9 mouse cellular contexts compared by ENCODE assay signal in the genomic region with DNA sequence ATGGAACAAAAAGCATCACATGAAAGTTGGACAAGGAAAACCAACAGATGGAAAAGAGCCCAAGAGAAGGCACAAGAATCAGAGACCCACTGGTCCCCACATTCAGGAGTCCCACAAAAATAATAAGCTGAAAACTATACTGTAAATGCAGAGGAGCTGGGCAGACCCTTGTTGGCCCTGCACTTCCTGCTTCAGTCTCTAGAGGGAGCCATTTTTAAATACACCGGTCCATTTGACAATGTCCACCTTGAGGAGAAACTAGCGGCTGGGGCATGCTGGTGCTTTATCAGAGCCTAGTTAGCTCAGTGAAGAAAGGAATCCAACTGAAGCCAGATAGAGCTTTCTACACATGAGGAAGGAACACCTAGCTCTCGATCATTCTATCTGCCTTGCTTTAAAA.
DNase-seq lines count a peak whose midpoint lies in the region; ATAC-seq and TF ChIP-seq lines count a peak whose summit lies in the region.
"Had no signal": no experiment of that assay in that cellular context is flagged by ENCODE, and none has a peak within 500 bp of the region (broad histone marks: within the 10 kb centered on the region; RNA-seq: fewer than 3 reads in every experiment).

No protein-coding gene starts in this region.

- H3K36me3 ChIP-seq in limb, embryonic 11.5 days (ENCODE audit: control insufficient read depth, insufficient read depth, low read length), result no peaks in the 10 kb centered on the region
- H3K36me3 ChIP-seq in limb, embryonic 10.5 days, result no peaks in the 10 kb centered on the region
- no peaks in the 10 kb centered on the region for H3K36me3 ChIP-seq in embryonic facial prominence, embryonic 11.5 days (replicated peaks; ENCODE audit: control insufficient read depth, insufficient read depth, low read depth, low read length)
- no peaks in the 10 kb centered on the region for H3K36me3 ChIP-seq in small intestine, adult 2 months (ENCODE audit: control insufficient read depth, insufficient read depth, low read length)
- H3K36me3 ChIP-seq: forebrain, embryonic 15.5 days had no signal

- no peak overlapping the region for H3K4me3 ChIP-seq in limb, embryonic 11.5 days (ENCODE audit: low read depth, low read length)
- no peak overlapping the region for H3K4me3 ChIP-seq in limb, embryonic 10.5 days
- H3K4me3 ChIP-seq in embryonic facial prominence, embryonic 11.5 days (ENCODE audit: low read depth, low read length), result no peak overlapping the region
- H3K4me3 ChIP-seq in small intestine, adult 2 months (ENCODE audit: low read depth, low read length), result no peak overlapping the region
- H3K4me3 ChIP-seq: forebrain, embryonic 15.5 days had no signal

- no peak overlapping the region for H3K27ac ChIP-seq in limb, embryonic 11.5 days (replicated peaks; ENCODE audit: low read depth, low read length)
- no peak overlapping the region for H3K27ac ChIP-seq in limb, embryonic 10.5 days
- no peak overlapping the region for H3K27ac ChIP-seq in embryonic facial prominence, embryonic 11.5 days (replicated peaks; ENCODE audit: low read depth, low read length)
- no peak overlapping the region for H3K27ac ChIP-seq in small intestine, adult 2 months (ENCODE audit: insufficient read depth, low read depth, low read length)
- H3K27ac ChIP-seq: forebrain, embryonic 15.5 days had no signal

- 57% methylated on average over 3 of the region's 3 CpGs for WGBS in limb, embryonic 11.5 days
- 59% methylated on average over 3 of the region's 3 CpGs for WGBS in limb, embryonic 10.5 days
- 47% methylated on average over 3 of the region's 3 CpGs for WGBS in embryonic facial prominence, embryonic 11.5 days
- 41% methylated on average over 3 of the region's 3 CpGs for whole genome bisulfite sequencing in small intestine, adult 2 months

- no peak for TF ChIP-seq POLR2A in small intestine, adult 2 months (IDR thresholded peaks at IDR 0.05; ENCODE audit: low read depth, low read length)

- H3K27me3 ChIP-seq in limb, embryonic 11.5 days (ENCODE audit: control insufficient read depth, insufficient read depth, low read length), result no peaks in the 10 kb centered on the region
- H3K27me3 ChIP-seq in limb, embryonic 10.5 days (ENCODE audit: low read depth, poor library complexity, severe bottlenecking), result no peaks in the 10 kb centered on the region
- no peaks in the 10 kb centered on the region for H3K27me3 ChIP-seq in embryonic facial prominence, embryonic 11.5 days (ENCODE audit: control insufficient read depth, insufficient read depth, low read length)
- H3K27me3 ChIP-seq in small intestine, adult 2 months (ENCODE audit: control insufficient read depth, insufficient read depth, low read length), result no peaks in the 10 kb centered on the region
- H3K27me3 ChIP-seq: forebrain, embryonic 15.5 days had no signal

- peak; percentile 51; the same call in 1 of the 2 replicates for TF ChIP-seq CTCF in small intestine, adult 2 months (IDR thresholded peaks at IDR 0.05; ENCODE audit: extremely low read depth, insufficient read length, insufficient replicate concordance, low read depth, low read length)

- no peak overlapping the region for H3K4me2 ChIP-seq in limb, embryonic 11.5 days (ENCODE audit: low read depth, severe bottlenecking)
- H3K4me2 ChIP-seq in embryonic facial prominence, embryonic 11.5 days (ENCODE audit: low read depth, low read length), result no peak overlapping the region
- H3K4me2 ChIP-seq: forebrain, embryonic 15.5 days had no signal

- H3K9me3 ChIP-seq in limb, embryonic 11.5 days (ENCODE audit: control insufficient read depth, low read length), result no peaks in the 10 kb centered on the region
- H3K9me3 ChIP-seq in limb, embryonic 10.5 days (replicated peaks), result no peaks in the 10 kb centered on the region
- no peaks in the 10 kb centered on the region for H3K9me3 ChIP-seq in embryonic facial prominence, embryonic 11.5 days (replicated peaks; ENCODE audit: control insufficient read depth, low read length)

- no peak overlapping the region for H3K9ac ChIP-seq in limb, embryonic 11.5 days (ENCODE audit: low read length)
- no peak overlapping the region for H3K9ac ChIP-seq in embryonic facial prominence, embryonic 11.5 days (replicated peaks; ENCODE audit: low read length)
- H3K9ac ChIP-seq: forebrain, embryonic 15.5 days had no signal

- peak; percentile 45 for DNase-seq in CD4-positive, CD25-positive, alpha-beta regulatory T cell, adult 2 months (ENCODE audit: low read depth, low spot score)
- DNase-seq in limb, embryonic 11.5 days (ENCODE audit: low spot score), result peak; percentile 45
- no peak for DNase-seq in limb, embryonic 10.5 days (ENCODE audit: low spot score)
- DNase-seq in embryonic facial prominence, embryonic 11.5 days (ENCODE audit: low spot score), result peak; percentile 35
- DNase-seq in ovary, postnatal 10 days (ENCODE audit: low spot score), result no peak
- DNase-seq in frontal cortex, postnatal 14 days (ENCODE audit: low spot score in 2 of 2), result no peak

- no peak for ATAC-seq in CD4-positive, CD25-positive, alpha-beta regulatory T cell, adult 4 months
- ATAC-seq in limb, embryonic 11.5 days (ENCODE audit: insufficient number of reproducible peaks, low FRiP score, low TSS enrichment, low read depth), result no peak
- ATAC-seq in embryonic facial prominence, embryonic 11.5 days (replicated peaks; ENCODE audit: insufficient number of reproducible peaks, low FRiP score, low TSS enrichment, low read depth), result no peak
- ATAC-seq: forebrain, embryonic 15.5 days had no signal

- no peaks in the 10 kb centered on the region for H3K4me1 ChIP-seq in limb, embryonic 11.5 days (ENCODE audit: control insufficient read depth, insufficient read depth, low read length)
- H3K4me1 ChIP-seq in limb, embryonic 10.5 days, result peaks cover 10% of the 10 kb centered on the region
- no peaks in the 10 kb centered on the region for H3K4me1 ChIP-seq in embryonic facial prominence, embryonic 11.5 days (ENCODE audit: control insufficient read depth, insufficient read depth, low read length)
- H3K4me1 ChIP-seq in small intestine, adult 2 months (ENCODE audit: control insufficient read depth, insufficient read depth, insufficient read length, low read length), result no peaks in the 10 kb centered on the region
- H3K4me1 ChIP-seq: forebrain, embryonic 15.5 days had no signal

Comparison
In these comparisons a context has a peak if more than half of its experiments do, and no peak if none do; other contexts are left out.
1. DNase-seq: peak in CD4-positive, CD25-positive, alpha-beta regulatory T cell, adult 2 months (single experiment), limb, embryonic 11.5 days (single experiment) and embryonic facial prominence, embryonic 11.5 days (single experiment); none in limb, embryonic 10.5 days (single experiment), ovary, postnatal 10 days (single experiment) and frontal cortex, postnatal 14 days (0 of 2).